Mouse (Mus musculus) ovary, postnatal 36 days (tissue): ENCODE results near the gene Dut.

ENCODE experiments used
- DNase-seq: peaks from one replicate; pipeline ENCODE4 v3.0.0; 2022; ENCODE audit warnings: low spot score, mixed read lengths

Dut gene

DNA sequence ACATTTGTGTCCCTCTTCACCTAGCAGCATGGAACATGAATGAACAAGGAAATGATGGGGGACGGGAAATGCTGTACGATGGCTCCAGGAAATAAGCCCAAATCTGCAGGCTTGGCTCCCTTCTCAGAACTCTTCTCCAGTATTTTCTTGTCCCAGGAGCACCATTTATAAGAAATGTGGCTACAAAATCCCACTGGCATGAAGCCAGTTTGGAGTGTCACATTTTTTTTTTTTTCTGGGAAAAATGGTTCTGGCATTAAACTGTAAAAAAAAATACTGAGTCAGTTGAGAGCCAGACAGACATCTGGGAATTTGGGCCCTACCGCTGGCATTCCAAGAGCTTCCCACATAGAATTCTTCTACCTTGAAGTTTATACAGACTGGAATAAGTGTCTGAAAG lies 57.8 kb downstream of the Dut start:
- DNase-seq: no peak

- no peak for DNase-seq
These were observed 58.7 kb downstream of the Dut start for GRCm38 (mm10) chr2:125305671-125306070.
